Mouse (Mus musculus): ENCODE results near the gene Brd3os.

Brd3os gene

GRCm38 (mm10) chr2:27421293-27422068 lies 20.6 kb upstream of the Brd3os start:
- peak; percentile 68 to 84 for DNase-seq

- DNase-seq = peak; percentile 20 to 31
These were observed 18.5 kb upstream of the Brd3os start for GRCm38 (mm10) chr2:27423596-27423995.

- DNase-seq = peak; percentile 40 to 52
These were observed 16.9 kb upstream of the Brd3os start for GRCm38 (mm10) chr2:27425161-27425611.

GRCm38 (mm10) chr2:27425751-27426405 lies 16.2 kb upstream of the Brd3os start:
- DNase-seq = peak; percentile 33 to 36

- peak; percentile 67 to 70 for DNase-seq
These were observed 15.7 kb upstream of the Brd3os start for GRCm38 (mm10) chr2:27426406-27426854.

- peak; percentile 94 to 96 for DNase-seq
These were observed 15.2 kb upstream of the Brd3os start, which contains the start of gene Vav2 for GRCm38 (mm10) chr2:27426855-27427457. Vav2 (minus strand) TSS chr2:27427033.

- peak; percentile 83 for DNase-seq
These were observed 14.1 kb upstream of the Brd3os start for GRCm38 (mm10) chr2:27428071-27428470.

GRCm38 (mm10) chr2:27430621-27431020 lies 11.5 kb upstream of the Brd3os start:
- DNase-seq = no peak

- no peak for DNase-seq
These were observed 9.5 kb upstream of the Brd3os start for GRCm38 (mm10) chr2:27432599-27432998.

- DNase-seq = no peak
These were observed 4.2 kb upstream of the Brd3os start for GRCm38 (mm10) chr2:27437876-27438275.

GRCm38 (mm10) chr2:27438281-27438680 lies 3.8 kb upstream of the Brd3os start:
- DNase-seq = no peak

GRCm38 (mm10) chr2:27442708-27443449 lies 755 bp downstream of the Brd3os start:
- DNase-seq = no peak

GRCm38 (mm10) chr2:27443450-27443708 lies 1.3 kb downstream of the Brd3os start:
- DNase-seq = no peak

- no peak for DNase-seq
These were observed 3.8 kb downstream of the Brd3os start for GRCm38 (mm10) chr2:27445910-27446309.

GRCm38 (mm10) chr2:27446812-27447211 lies 4.7 kb downstream of the Brd3os start:
- no peak for DNase-seq

GRCm38 (mm10) chr2:27447782-27448181 lies 5.7 kb downstream of the Brd3os start:
- no peak for DNase-seq

- no peak for DNase-seq
These were observed 8.1 kb downstream of the Brd3os start for GRCm38 (mm10) chr2:27450226-27450625.

- no peak for DNase-seq
These were observed 17.6 kb downstream of the Brd3os start for GRCm38 (mm10) chr2:27459735-27460134.

- DNase-seq = no peak
These were observed 18.0 kb downstream of the Brd3os start for GRCm38 (mm10) chr2:27460163-27460562.

GRCm38 (mm10) chr2:27460651-27461050 lies 18.5 kb downstream of the Brd3os start:
- DNase-seq = no peak

GRCm38 (mm10) chr2:27461881-27462660 lies 19.9 kb downstream of the Brd3os start:
- DNase-seq = no peak

- no peak for DNase-seq
These were observed 20.8 kb downstream of the Brd3os start for GRCm38 (mm10) chr2:27462901-27463300.

Data from lung, adult 18-20 months (tissue).